Mouse (Mus musculus) kidney, adult 2 months (tissue): ENCODE data around the gene Snx3. TPM values are rescaled to one million over a fixed set of nuclear protein-coding genes. Genes with fewer than 3 reads are reported as not detected.

Source experiments
- DNase-seq: peaks from one replicate; pipeline ENCODE4 v3.0.0; 2021
- H3K27ac ChIP-seq: fragments of 200-500 bp; 2 replicates; pipeline ENCODE4 v1.5.1; 2012; ENCODE audit warnings: low read depth, low read length, control low read depth, inconsistent platforms; ENCODE audit not compliant: insufficient read depth
- H3K27me3 ChIP-seq: fragments of 200-500 bp; replicated peaks from 2 replicates; pipeline ENCODE4 v1.6.1; 2012; ENCODE audit warnings: mild to moderate bottlenecking, moderate library complexity, low read length, inconsistent platforms; ENCODE audit not compliant: control insufficient read depth, insufficient read depth
- H3K36me3 ChIP-seq: fragments of 200-500 bp; 2 replicates; pipeline ENCODE4 v1.6.1; 2012; ENCODE audit warnings: mild to moderate bottlenecking, moderate library complexity, low read length, inconsistent platforms; ENCODE audit not compliant: control insufficient read depth, insufficient read depth
- H3K4me1 ChIP-seq: fragments of 200-500 bp; 2 replicates; pipeline ENCODE4 v1.6.1; 2011; ENCODE audit warnings: low read length; ENCODE audit not compliant: control insufficient read depth, insufficient read depth
- H3K4me3 ChIP-seq: fragments of 200-500 bp; 2 replicates; pipeline ENCODE4 v1.5.1; 2011; ENCODE audit warnings: mild to moderate bottlenecking, low read depth, low read length, control low read depth; ENCODE audit not compliant: insufficient read depth
- CTCF ChIP-seq: fragments of 200-500 bp; conservative IDR thresholded peaks from 2 replicates; pipeline ENCODE4 v1.5.1; 2011; ENCODE audit warnings: low read depth, mild to moderate bottlenecking, control low read depth, low read length, moderate library complexity, mixed read lengths; ENCODE audit not compliant: insufficient read depth, insufficient read length
- POLR2A ChIP-seq: fragments of 200-500 bp; IDR thresholded peaks from one replicate; pipeline ENCODE4 v1.6.1; 2011; ENCODE audit warnings: low read depth, low read length, control low read depth
- WGBS: fragments of 180-500 bp; shearing (Covaris S2); methylation state at CpG from one replicate; pipeline ENCODE4 v1.1.7; 2018; 5-methylcytosine and 5-hydroxymethylcytosine counted together
- polyA plus RNA-seq: library from polyadenylated mRNA; depleted of rRNA; stranded (reverse); fragments of >200 nt; gene quantifications from 2 replicates; pipeline ENCODE4 v1.2.3, GENCODE M21; 2012

Gene Snx3
- polyA plus RNA-seq, 1 experiment: 430 TPM

GRCm38 (mm10) chr10:42580131-42580950 is 78.5 kb downstream of the Snx3 start:
- Histone ChIP-seq H3K4me3 (no peak overlapping the region), H3K27me3 (peaks cover 19% of the 10 kb centered on the region), H3K4me1 (no peaks in the 10 kb centered on the region), H3K36me3 (no peaks in the 10 kb centered on the region), H3K27ac (no peak overlapping the region)
- DNase-seq: no peak
- WGBS: 5% methylated on average over 29 of the region's 29 CpGs
- no peak for TF ChIP-seq POLR2A
- TF ChIP-seq CTCF: no peak

GRCm38 (mm10) chr10:42580951-42581277 is 79.1 kb downstream of the Snx3 start:
- Histone ChIP-seq H3K4me3 (no peak overlapping the region), H3K4me1 (no peaks in the 10 kb centered on the region), H3K27me3 (peaks cover 19% of the 10 kb centered on the region), H3K27ac (no peak overlapping the region), H3K36me3 (no peaks in the 10 kb centered on the region)
- 17% methylated on average over 7 of the region's 7 CpGs for WGBS
- TF ChIP-seq POLR2A (no peak), CTCF (no peak)
- DNase-seq: no peak

- Histone ChIP-seq H3K27me3 (peaks cover 19% of the 10 kb centered on the region), H3K4me3 (no peak overlapping the region), H3K27ac (no peak overlapping the region), H3K36me3 (no peaks in the 10 kb centered on the region), H3K4me1 (no peaks in the 10 kb centered on the region)
- TF ChIP-seq POLR2A (no peak), CTCF (no peak)
- 8% methylated on average over 45 of the region's 45 CpGs for WGBS
- DNase-seq: peak; percentile 23
Observed at GRCm38 (mm10) chr10:42581694-42582565, 80.1 kb downstream of the Snx3 start.

DNA sequence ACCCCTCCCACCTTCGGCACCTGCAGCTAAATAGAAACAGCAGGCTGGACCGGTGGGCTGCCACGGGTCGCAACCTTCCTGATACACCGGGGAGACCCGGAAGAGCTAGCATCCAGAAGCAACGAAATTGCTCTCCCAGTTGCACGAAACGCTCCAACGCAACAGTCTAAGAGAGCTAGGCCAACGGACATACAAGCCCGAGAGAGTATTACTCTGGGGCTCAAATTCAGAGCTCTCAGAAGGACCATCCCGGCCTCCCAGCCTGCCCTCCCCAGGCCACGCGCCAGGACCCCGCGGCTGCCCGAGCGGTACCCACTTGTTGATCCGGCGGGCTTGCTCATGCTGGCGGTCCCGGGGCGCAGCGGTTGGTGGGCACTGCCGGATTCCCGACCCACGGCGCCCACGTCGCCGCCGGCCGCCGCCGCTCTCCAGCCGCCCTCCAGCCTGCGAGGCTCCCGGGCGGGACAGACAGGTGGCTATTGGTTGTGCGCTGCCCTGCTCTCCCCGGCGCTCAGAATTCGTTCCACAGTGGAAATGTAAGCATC is 80.8 kb downstream of the Snx3 start:
- 2% methylated on average over 44 of the region's 44 CpGs for WGBS
- no peaks in the 10 kb centered on the region for H3K4me1 ChIP-seq

DNA sequence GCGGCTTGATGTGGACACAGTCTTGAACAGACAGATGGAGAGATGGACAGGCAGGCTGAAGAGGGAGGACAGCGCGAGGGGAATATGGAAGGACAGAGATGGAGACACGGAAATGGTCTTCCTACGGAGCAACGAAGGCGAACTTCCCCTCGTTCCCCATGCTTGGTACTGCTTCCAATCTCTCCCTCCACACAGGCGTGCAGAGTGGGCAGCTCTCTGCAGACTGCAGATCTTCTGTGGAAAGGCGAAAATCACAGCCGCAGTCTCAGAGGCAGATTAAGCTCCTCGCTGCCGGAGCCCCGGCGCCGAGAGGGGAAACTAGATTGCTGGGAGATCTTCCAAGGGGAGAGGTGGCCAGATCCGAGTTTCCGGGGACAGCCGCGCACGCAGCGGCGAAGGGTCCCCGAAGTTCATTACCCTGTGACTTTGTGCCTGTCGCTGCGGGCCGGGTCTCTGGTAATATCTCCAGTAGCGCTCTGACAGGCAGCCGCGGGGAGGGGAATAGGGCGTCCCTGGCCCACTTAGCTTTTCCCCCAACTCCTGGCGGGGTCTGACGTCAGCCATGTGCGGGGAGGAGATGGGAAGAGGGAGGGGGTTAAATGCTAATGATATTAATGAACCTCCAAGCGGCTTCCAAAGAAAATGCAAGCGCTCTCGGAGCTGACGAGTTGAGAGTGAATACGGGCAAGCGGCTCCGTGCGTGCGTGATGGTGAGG is 81.5 kb downstream of the Snx3 start, which contains the start of the genes Nr2e1 and Ostm1:
TSS of gene Nr2e1 (minus strand) at position 476 of the 716 bp plus-strand sequence.
TSS of gene Ostm1 (plus strand) at position 666 of the 716 bp plus-strand sequence.
- TF ChIP-seq CTCF (no peak), POLR2A (no peak)
- peak; percentile 21 for DNase-seq
- Histone ChIP-seq H3K27me3 (peaks cover 19% of the 10 kb centered on the region), H3K4me3 (no peak within 1 kb of the TSS), H3K36me3 (no peaks in the 10 kb centered on the region), H3K4me1 (no peaks in the 10 kb centered on the region), H3K27ac (no peak within 1 kb of the TSS)
- WGBS: 3% methylated on average over 43 of the region's 43 CpGs

More for the DNA sequence above, 80.8 kb downstream of the Snx3 start:
- DNase-seq: peak; percentile 8
- Histone ChIP-seq H3K36me3 (no peaks in the 10 kb centered on the region), H3K27ac (no peak overlapping the region), H3K27me3 (peaks cover 19% of the 10 kb centered on the region), H3K4me3 (no peak overlapping the region)
- no peak for TF ChIP-seq POLR2A
- no peak for TF ChIP-seq CTCF

GRCm38 (mm10) chr10:42583902-42584435 is 82.1 kb downstream of the Snx3 start:
- Histone ChIP-seq H3K4me3 (no peak overlapping the region), H3K27ac (no peak overlapping the region), H3K36me3 (no peaks in the 10 kb centered on the region), H3K27me3 (peaks cover 19% of the 10 kb centered on the region), H3K4me1 (no peaks in the 10 kb centered on the region)
- 3% methylated on average over 32 of the region's 32 CpGs for WGBS
- no peak for TF ChIP-seq CTCF
- TF ChIP-seq POLR2A: no peak
- DNase-seq: no peak
